Mouse (Mus musculus) adrenal gland, postnatal 36 days (tissue): ENCODE results near the gene BC055324. TPM values are rescaled to one million over a fixed set of nuclear protein-coding genes. Genes with fewer than 3 reads are reported as not detected.
"Not testable (repeated sequence)": the region's sequence is repeated elsewhere in the genome, so short reads cannot be mapped to it uniquely, and the experiment has no call there.

Source experiments
- DNase-seq, 2 experiments: peaks; one replicate each; pipeline ENCODE4 v3.0.0; 2021; ENCODE audit warnings: mixed read lengths in 1 of 2
- long read RNA-seq, 2 experiments: library from polyadenylated mRNA; stranded (forward); transcript quantifications; one replicate each; pipeline ENCODE4 v2.0.0; 2021; ENCODE audit warnings: borderline sequencing depth in 2 of 2
- total RNA-seq, 2 experiments: library from RNA; stranded (reverse); gene quantifications; 2 replicates each; pipeline ENCODE4 v1.2.3; 2021

Gene BC055324
- total RNA-seq: 1 to 10 TPM; 1.7 to 1.9 TPM
- long read RNA-seq, experiment 1, partial matches to known transcripts: 0 of 1 reads
- long read RNA-seq, experiment 1, other reads (novel, unspliced or antisense): 0 of 1 reads
- long read RNA-seq, experiment 2, partial matches to known transcripts: 0 of 2 reads
- long read RNA-seq, experiment 2, other reads (novel, unspliced or antisense): 0 of 2 reads

- DNase-seq: peak; percentile 91 to 93
These were observed at the start of gene BC055324, which contains the start of gene Mettl18 for GRCm38 (mm10) chr1:163994721-163995608. Gene BC055324, minus strand, starts transcription at chr1:163994796. Gene Mettl18, plus strand, starts transcription at chr1:163994889.

- peak; percentile 35 to 47 for DNase-seq
These were observed 49.0 kb upstream of the BC055324 start for GRCm38 (mm10) chr1:164043549-164043948.

GRCm38 (mm10) chr1:164040385-164041135 is 46.0 kb upstream of the BC055324 start:
- no peak for DNase-seq

- peak in 1 of 2 experiments; percentile 12 for DNase-seq
These were observed 32.8 kb upstream of the BC055324 start for GRCm38 (mm10) chr1:164027416-164027815.

- no peak for DNase-seq
These were observed 31.1 kb upstream of the BC055324 start for GRCm38 (mm10) chr1:164025685-164026084.

- not testable (repeated sequence) for DNase-seq
These were observed 27.5 kb upstream of the BC055324 start for GRCm38 (mm10) chr1:164022106-164022505.

GRCm38 (mm10) chr1:164020746-164021145 is 26.1 kb upstream of the BC055324 start:
- DNase-seq: not testable (repeated sequence)

GRCm38 (mm10) chr1:164019789-164020188 is 25.2 kb upstream of the BC055324 start:
- DNase-seq: no peak

GRCm38 (mm10) chr1:164018221-164018896 is 23.8 kb upstream of the BC055324 start:
- DNase-seq: no peak

- DNase-seq: no peak
These were observed 20.0 kb upstream of the BC055324 start for GRCm38 (mm10) chr1:164014616-164015015.

GRCm38 (mm10) chr1:164009235-164009634 is 14.6 kb upstream of the BC055324 start:
- peak; percentile 27 to 57 for DNase-seq

- no peak for DNase-seq
These were observed 9.7 kb upstream of the BC055324 start for GRCm38 (mm10) chr1:164004311-164004710.

- no peak for DNase-seq
These were observed 7.3 kb upstream of the BC055324 start for GRCm38 (mm10) chr1:164001831-164002452.

- no peak for DNase-seq
These were observed 965 bp upstream of the BC055324 start for GRCm38 (mm10) chr1:163995609-163995913.

GRCm38 (mm10) chr1:163994173-163994720 is 349 bp downstream of the BC055324 start:
- no peak for DNase-seq

- no peak for DNase-seq
These were observed 2.2 kb downstream of the BC055324 start for GRCm38 (mm10) chr1:163992371-163992770.

GRCm38 (mm10) chr1:163976515-163976914 is 18.1 kb downstream of the BC055324 start:
- no peak for DNase-seq

GRCm38 (mm10) chr1:163975088-163975487 is 19.5 kb downstream of the BC055324 start:
- no peak for DNase-seq

GRCm38 (mm10) chr1:163974471-163974870 is 20.1 kb downstream of the BC055324 start:
- DNase-seq: no peak

- no peak for DNase-seq
These were observed 30.4 kb downstream of the BC055324 start for GRCm38 (mm10) chr1:163964008-163964689.

- no peak for DNase-seq
These were observed 36.6 kb downstream of the BC055324 start for GRCm38 (mm10) chr1:163958036-163958435.
